Mouse (Mus musculus) cortical plate, adult 2 months (tissue): ENCODE data around the gene Il10.

Experiments
- CTCF ChIP-seq: fragments of 200-500 bp; IDR thresholded peaks from 2 replicates; pipeline ENCODE4 v1.5.1; 2011; ENCODE audit warnings: mild to moderate bottlenecking, control low read depth, low read length; ENCODE audit not compliant: insufficient read depth; ENCODE audit errors: extremely low read depth
- POLR2A ChIP-seq: fragments of 200-500 bp; IDR thresholded peaks from 2 replicates; pipeline ENCODE4 v1.6.1; 2011; ENCODE audit warnings: mild to moderate bottlenecking, low read length, control low read depth; ENCODE audit not compliant: insufficient read depth; ENCODE audit errors: extremely low read depth

DNA sequence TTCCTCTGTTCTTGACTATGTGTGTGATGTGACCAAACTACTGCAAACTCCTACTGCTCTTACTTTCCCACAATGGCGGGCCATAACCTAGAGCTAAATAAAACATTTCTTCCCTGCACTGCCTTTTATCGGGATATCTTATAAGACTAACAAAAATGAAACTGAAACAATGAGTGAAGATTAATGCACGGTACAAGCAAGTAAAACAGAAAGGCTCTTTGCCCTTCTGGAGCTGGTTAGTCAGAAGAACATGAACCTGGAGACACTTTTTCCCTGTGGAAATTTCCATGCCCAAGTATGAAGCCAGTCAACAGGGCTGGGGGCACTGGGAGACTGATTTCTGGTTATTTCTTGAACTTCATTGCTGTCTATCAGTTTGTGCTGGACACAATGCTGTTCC is 30.3 kb upstream of the Il10 start:
- TF ChIP-seq CTCF (no peak), POLR2A (no peak)
